In genomic region chr5:36166346-36167013, GRCm38 (mm10) we compare ENCODE assay signal across 16 mouse cellular contexts. TPM values are rescaled to one million over a fixed set of nuclear protein-coding genes. Genes with fewer than 3 reads are reported as not detected.
DNase-seq lines count a peak whose midpoint lies in the region; ATAC-seq lines count a peak whose summit lies in the region.
"Had no signal": no experiment of that assay in that cellular context is flagged by ENCODE, and none has a peak within 500 bp of the region (broad histone marks: within the 10 kb centered on the region; RNA-seq: fewer than 3 reads in every experiment).

No protein-coding gene starts in this region.

- H3K4me1 ChIP-seq in neural tube, embryonic 12.5 days = peaks cover 29% of the 10 kb centered on the region
- peaks cover 36% of the 10 kb centered on the region for H3K4me1 ChIP-seq in neural tube, embryonic 15.5 days
- H3K4me1 ChIP-seq in hindbrain, embryonic 12.5 days = peaks cover 29% of the 10 kb centered on the region
- peaks cover 22% of the 10 kb centered on the region; the same call in 1 of the 2 replicates for H3K4me1 ChIP-seq in midbrain, embryonic 12.5 days

- H3K4me3 ChIP-seq in neural tube, embryonic 12.5 days = no peak overlapping the region
- no peak overlapping the region for H3K4me3 ChIP-seq in neural tube, embryonic 15.5 days (replicated peaks)
- H3K4me3 ChIP-seq in hindbrain, embryonic 12.5 days = no peak overlapping the region
- H3K4me3 ChIP-seq in midbrain, embryonic 12.5 days = no peak overlapping the region
- H3K4me3 ChIP-seq: heart, adult 2 months; heart, embryonic 15.5 days; limb, embryonic 15.5 days had no signal

- H3K9ac ChIP-seq in neural tube, embryonic 12.5 days = no peak overlapping the region
- no peak overlapping the region for H3K9ac ChIP-seq in neural tube, embryonic 15.5 days (replicated peaks)
- no peak overlapping the region for H3K9ac ChIP-seq in hindbrain, embryonic 12.5 days
- no peak overlapping the region for H3K9ac ChIP-seq in midbrain, embryonic 12.5 days (replicated peaks)
- H3K9ac ChIP-seq: heart, embryonic 15.5 days; limb, embryonic 15.5 days; liver, postnatal 0 days had no signal

- H3K4me2 ChIP-seq in neural tube, embryonic 12.5 days (replicated peaks) = no peak overlapping the region
- no peak overlapping the region for H3K4me2 ChIP-seq in neural tube, embryonic 15.5 days
- H3K4me2 ChIP-seq in hindbrain, embryonic 12.5 days (replicated peaks) = no peak overlapping the region
- no peak overlapping the region for H3K4me2 ChIP-seq in midbrain, embryonic 12.5 days (replicated peaks)
- H3K4me2 ChIP-seq: heart, embryonic 15.5 days; limb, embryonic 15.5 days had no signal

- WGBS in neural tube, embryonic 12.5 days = 74% methylated on average over 6 of the region's 6 CpGs
- 59% methylated on average over 6 of the region's 6 CpGs for WGBS in neural tube, embryonic 15.5 days
- 64% methylated on average over 6 of the region's 6 CpGs for WGBS in hindbrain, embryonic 12.5 days
- WGBS in midbrain, embryonic 12.5 days = 68% methylated on average over 6 of the region's 6 CpGs

- no peaks in the 10 kb centered on the region for H3K27me3 ChIP-seq in neural tube, embryonic 12.5 days (replicated peaks)
- 0 out of 2 replicates have a peak, but pooled peaks cover 3% of the 10 kb centered on the region for H3K27me3 ChIP-seq in neural tube, embryonic 15.5 days (replicated peaks)
- no peaks in the 10 kb centered on the region for H3K27me3 ChIP-seq in hindbrain, embryonic 12.5 days
- peaks cover 26% of the 10 kb centered on the region; the same call in 1 of the 2 replicates for H3K27me3 ChIP-seq in midbrain, embryonic 12.5 days
- H3K27me3 ChIP-seq: heart, embryonic 15.5 days; limb, embryonic 15.5 days had no signal

- H3K36me3 ChIP-seq in neural tube, embryonic 12.5 days = no peaks in the 10 kb centered on the region
- H3K36me3 ChIP-seq in neural tube, embryonic 15.5 days = no peaks in the 10 kb centered on the region
- H3K36me3 ChIP-seq in hindbrain, embryonic 12.5 days = no peaks in the 10 kb centered on the region
- H3K36me3 ChIP-seq in midbrain, embryonic 12.5 days = no peaks in the 10 kb centered on the region
- H3K36me3 ChIP-seq: heart, embryonic 15.5 days; limb, embryonic 15.5 days had no signal

- ATAC-seq in neural tube, embryonic 12.5 days (ENCODE audit: low FRiP score, low read depth) = 0 out of 2 replicates have a peak, but pooled peaks have one; percentile 42
- ATAC-seq in neural tube, embryonic 15.5 days (ENCODE audit: low FRiP score) = no peak
- ATAC-seq in hindbrain, embryonic 12.5 days (ENCODE audit: low FRiP score) = peak; percentile 41; the same call in 1 of the 2 replicates
- no peak; the same call in 1 of the 2 replicates for ATAC-seq in midbrain, embryonic 12.5 days (ENCODE audit: low FRiP score, low read depth)
- ATAC-seq: liver, postnatal 0 days had no signal

- no peak for DNase-seq in lung, postnatal 10 days
- no peak for DNase-seq in right cerebral cortex, postnatal 14 days
- no peak for DNase-seq in layer of hippocampus, adult 11-12 months (ENCODE audit: low spot score)
- DNase-seq: heart, adult 2 months; kidney, adult 8-10 months; kidney, postnatal 25 days; liver, postnatal 0 days; lung, postnatal 36 days; retina, postnatal 1 day; thymus, adult 2 months had no signal

- H3K27ac ChIP-seq in neural tube, embryonic 12.5 days = no peak overlapping the region
- no peak overlapping the region for H3K27ac ChIP-seq in neural tube, embryonic 15.5 days (replicated peaks)
- H3K27ac ChIP-seq in hindbrain, embryonic 12.5 days = peak overlapping the region; percentile 52
- peak overlapping the region; percentile 69 for H3K27ac ChIP-seq in midbrain, embryonic 12.5 days (replicated peaks)
- H3K27ac ChIP-seq: heart, adult 2 months; heart, embryonic 15.5 days; limb, embryonic 15.5 days had no signal

- H3K9me3 ChIP-seq in neural tube, embryonic 12.5 days = no peaks in the 10 kb centered on the region
- no peaks in the 10 kb centered on the region for H3K9me3 ChIP-seq in neural tube, embryonic 15.5 days (replicated peaks)
- H3K9me3 ChIP-seq in hindbrain, embryonic 12.5 days (replicated peaks) = no peaks in the 10 kb centered on the region
- no peaks in the 10 kb centered on the region for H3K9me3 ChIP-seq in midbrain, embryonic 12.5 days
- H3K9me3 ChIP-seq: heart, embryonic 15.5 days; limb, embryonic 15.5 days had no signal

RNA-seq across cellular contexts. Expression of gene Psapl1, which starts 37.3 kb away (rescaled TPM):
- not detected in 2 replicates for polyA plus RNA-seq in neural tube, embryonic 12.5 days (2016; fragmentation: Nextera tagmentation; extraction: Ambion mirVana)
- polyA plus RNA-seq in neural tube, embryonic 15.5 days (2015; fragmentation: Nextera tagmentation; extraction: Ambion mirVana) = 0.20 TPM in 1 of 2 replicates, not detected in the other
- 0.08 TPM in 1 of 2 replicates, not detected in the other for polyA plus RNA-seq in hindbrain, embryonic 12.5 days (2016; fragmentation: Nextera tagmentation; extraction: Ambion mirVana)
- 0.15 and 0.20 TPM in 2 replicates for polyA plus RNA-seq in midbrain, embryonic 12.5 days (2016; fragmentation: Nextera tagmentation; extraction: Ambion mirVana)
- polyA plus RNA-seq: liver, postnatal 0 days had no signal

Comparison
In these comparisons a context has a peak if more than half of its experiments do, and no peak if none do; other contexts are left out.
1. ATAC-seq: peak in neural tube, embryonic 12.5 days (single experiment) and hindbrain, embryonic 12.5 days (single experiment); none in neural tube, embryonic 15.5 days (single experiment) and midbrain, embryonic 12.5 days (single experiment).
2. H3K27ac ChIP-seq: peak in hindbrain, embryonic 12.5 days (single experiment) and midbrain, embryonic 12.5 days (single experiment); none in neural tube, embryonic 12.5 days (single experiment) and neural tube, embryonic 15.5 days (single experiment).